Mouse (Mus musculus) midbrain, embryonic 16.5 days (tissue): ENCODE results near the gene Snrpg. TPM values are rescaled to one million over a fixed set of nuclear protein-coding genes. Genes with fewer than 3 reads are reported as not detected.
"Not testable (repeated sequence)": the region's sequence is repeated elsewhere in the genome, so short reads cannot be mapped to it uniquely, and the experiment has no call there.

ENCODE experiments used
- ATAC-seq: fragments of 200-750 bp; cut with Nextera tagmentation; 2 replicates; pipeline ENCODE4 v1.8.0; 2017; ENCODE audit warnings: moderate TSS enrichment
- H3K27ac ChIP-seq: fragments of 300-500 bp; sonication (generic); 2 replicates; pipeline ENCODE4 v1.5.1; 2014; ENCODE audit warnings: mild to moderate bottlenecking, low read length, mixed read lengths
- H3K27me3 ChIP-seq: fragments of 300-500 bp; sonication (generic); 2 replicates; pipeline ENCODE4 v1.6.1; 2014; ENCODE audit warnings: low read depth, low read length, mixed read lengths; ENCODE audit not compliant: control insufficient read depth, insufficient read depth
- H3K36me3 ChIP-seq: fragments of 300-500 bp; sonication (generic); 2 replicates; pipeline ENCODE4 v1.6.1; 2014; ENCODE audit warnings: mild to moderate bottlenecking, low read length, moderate library complexity, mixed read lengths; ENCODE audit not compliant: control insufficient read depth, insufficient read depth
- H3K4me1 ChIP-seq: fragments of 300-500 bp; sonication (generic); 2 replicates; pipeline ENCODE4 v1.6.1; 2014; ENCODE audit warnings: mild to moderate bottlenecking, low read length, mixed read lengths; ENCODE audit not compliant: control insufficient read depth, insufficient read depth
- H3K4me2 ChIP-seq: fragments of 300-500 bp; sonication (generic); 2 replicates; pipeline ENCODE4 v1.6.1; 2014; ENCODE audit warnings: mild to moderate bottlenecking, low read length, mixed read lengths
- H3K4me3 ChIP-seq: fragments of 300-500 bp; sonication (generic); 2 replicates; pipeline ENCODE4 v1.5.1; 2014; ENCODE audit warnings: low read depth, mild to moderate bottlenecking, low read length, moderate library complexity, mixed read lengths
- H3K9ac ChIP-seq: fragments of 300-500 bp; sonication (generic); 2 replicates; pipeline ENCODE4 v1.6.1; 2014; ENCODE audit warnings: low read depth, low read length, mixed read lengths
- H3K9me3 ChIP-seq: fragments of 300-500 bp; sonication (generic); replicated peaks from 2 replicates; pipeline ENCODE4 v1.6.1; 2014; ENCODE audit warnings: mild to moderate bottlenecking, low read length, mixed read lengths; ENCODE audit not compliant: control insufficient read depth, poor library complexity, severe bottlenecking
- WGBS: fragments of 180-500 bp; shearing (Covaris S2); extraction: QIAGEN DNeasy Blood & Tissue Kit; methylation state at CpG from one replicate; pipeline ENCODE4 v1.1.7; 2014; 5-methylcytosine and 5-hydroxymethylcytosine counted together
- polyA plus RNA-seq: library from polyadenylated mRNA; unstranded; fragments of >200 nt; fragmentation: Nextera tagmentation; extraction: Ambion mirVana; gene quantifications from 2 replicates; pipeline ENCODE4 v1.2.1, GENCODE M21; 2015

Snrpg gene
- polyA plus RNA-seq, 1 experiment from 2014 or later = 280 TPM

- Histone ChIP-seq H3K9me3 (no peaks in the 10 kb centered on the region), H3K27ac (no peak overlapping the region), H3K4me1 (peaks cover 20% of the 10 kb centered on the region), H3K4me2 (no peak overlapping the region), H3K4me3 (no peak overlapping the region), H3K9ac (no peak overlapping the region), H3K27me3 (no peaks in the 10 kb centered on the region), H3K36me3 (peaks cover 12% of the 10 kb centered on the region)
- WGBS = 92% methylated on average over 6 of the region's 6 CpGs
- ATAC-seq = no peak
Observed at GRCm38 (mm10) chr6:86373556-86373955, 2.5 kb downstream of the Snrpg start.

- ATAC-seq = no peak
- H3K27me3 ChIP-seq = no peaks in the 10 kb centered on the region
Observed at GRCm38 (mm10) chr6:86378341-86378740, 7.2 kb downstream of the Snrpg start.

GRCm38 (mm10) chr6:86380112-86380511, 9.0 kb downstream of the Snrpg start:
- not testable (repeated sequence) for H3K9me3 ChIP-seq, H3K27ac ChIP-seq, H3K4me1 ChIP-seq, H3K27me3 ChIP-seq, H3K9ac ChIP-seq, H3K4me2 ChIP-seq, ATAC-seq, H3K4me3 ChIP-seq
- 83% methylated on average over 6 of the region's 8 CpGs for WGBS
- peaks cover 23% of the 10 kb centered on the region for H3K36me3 ChIP-seq

More at GRCm38 (mm10) chr6:86378341-86378740, 7.2 kb downstream of the Snrpg start:
- 0 out of 2 replicates have a peak, but pooled peaks cover under 1% of the 10 kb centered on the region for H3K4me1 ChIP-seq
- 93% methylated on average over 3 of the region's 3 CpGs for WGBS
- H3K9me3 ChIP-seq = no peaks in the 10 kb centered on the region
- peaks cover 23% of the 10 kb centered on the region for H3K36me3 ChIP-seq
- H3K4me3 ChIP-seq = no peak overlapping the region
- H3K27ac ChIP-seq = no peak overlapping the region
- H3K4me2 ChIP-seq = no peak overlapping the region
- H3K9ac ChIP-seq = no peak overlapping the region

GRCm38 (mm10) chr6:86382551-86382950, 11.4 kb downstream of the Snrpg start:
- H3K27ac ChIP-seq = no peak overlapping the region
- H3K9me3 ChIP-seq = no peaks in the 10 kb centered on the region
- H3K36me3 ChIP-seq = peaks cover 24% of the 10 kb centered on the region
- no peak overlapping the region for H3K4me2 ChIP-seq
- no peak overlapping the region for H3K4me3 ChIP-seq
- no peak overlapping the region for H3K9ac ChIP-seq
- H3K4me1 ChIP-seq = no peaks in the 10 kb centered on the region
- no peak for ATAC-seq
- H3K27me3 ChIP-seq = no peaks in the 10 kb centered on the region

- Histone ChIP-seq H3K27ac (no peak overlapping the region), H3K4me1 (no peaks in the 10 kb centered on the region), H3K9ac (no peak overlapping the region), H3K27me3 (no peaks in the 10 kb centered on the region), H3K4me3 (no peak overlapping the region), H3K36me3 (peaks cover 22% of the 10 kb centered on the region), H3K9me3 (no peaks in the 10 kb centered on the region), H3K4me2 (no peak overlapping the region)
- 65% methylated on average over 16 of the region's 16 CpGs for WGBS
- ATAC-seq = no peak
Observed at GRCm38 (mm10) chr6:86383370-86383769, 12.3 kb downstream of the Snrpg start.

- H3K36me3 ChIP-seq = peaks cover 16% of the 10 kb centered on the region
Observed at GRCm38 (mm10) chr6:86384692-86385091, 13.6 kb downstream of the Snrpg start.

GRCm38 (mm10) chr6:86385362-86386104, 14.4 kb downstream of the Snrpg start:
- no peak overlapping the region for H3K4me2 ChIP-seq
- no peaks in the 10 kb centered on the region for H3K27me3 ChIP-seq
- no peaks in the 10 kb centered on the region for H3K4me1 ChIP-seq
- no peak overlapping the region for H3K27ac ChIP-seq
- peaks cover 20% of the 10 kb centered on the region for H3K36me3 ChIP-seq
- H3K9ac ChIP-seq = no peak overlapping the region
- H3K9me3 ChIP-seq = no peaks in the 10 kb centered on the region
- H3K4me3 ChIP-seq = no peak overlapping the region
- WGBS = 91% methylated on average over 5 of the region's 5 CpGs
- ATAC-seq = no peak

More at GRCm38 (mm10) chr6:86384692-86385091, 13.6 kb downstream of the Snrpg start:
- H3K4me2 ChIP-seq = no peak overlapping the region
- H3K27ac ChIP-seq = no peak overlapping the region
- H3K9me3 ChIP-seq = no peaks in the 10 kb centered on the region
- H3K4me3 ChIP-seq = no peak overlapping the region
- ATAC-seq = no peak
- no peaks in the 10 kb centered on the region for H3K4me1 ChIP-seq
- H3K27me3 ChIP-seq = no peaks in the 10 kb centered on the region
- no peak overlapping the region for H3K9ac ChIP-seq
- WGBS = 86% methylated on average over 4 of the region's 4 CpGs

GRCm38 (mm10) chr6:86387313-86387712, 16.2 kb downstream of the Snrpg start:
- H3K27ac ChIP-seq = no peak overlapping the region
- no peak overlapping the region for H3K9ac ChIP-seq
- H3K27me3 ChIP-seq = no peaks in the 10 kb centered on the region
- peaks cover 37% of the 10 kb centered on the region for H3K36me3 ChIP-seq
- no peak overlapping the region for H3K4me3 ChIP-seq
- H3K9me3 ChIP-seq = no peaks in the 10 kb centered on the region
- no peak overlapping the region for H3K4me2 ChIP-seq
- ATAC-seq = no peak
- WGBS = 84% methylated on average over 12 of the region's 12 CpGs
- H3K4me1 ChIP-seq = no peaks in the 10 kb centered on the region

GRCm38 (mm10) chr6:86388461-86388860, 17.4 kb downstream of the Snrpg start:
- Histone ChIP-seq H3K4me1 (no peaks in the 10 kb centered on the region), H3K9ac (no peak overlapping the region), H3K27me3 (no peaks in the 10 kb centered on the region), H3K4me2 (no peak overlapping the region), H3K36me3 (peaks cover 40% of the 10 kb centered on the region), H3K27ac (no peak overlapping the region), H3K4me3 (no peak overlapping the region), H3K9me3 (no peaks in the 10 kb centered on the region)
- 88% methylated on average over 18 of the region's 18 CpGs for WGBS
- no peak for ATAC-seq
